Mouse (Mus musculus): ENCODE results near the gene Mettl21a. TPM values are rescaled to one million over a fixed set of nuclear protein-coding genes. Genes with fewer than 3 reads are reported as not detected.
"Not testable (repeated sequence)": the region's sequence is repeated elsewhere in the genome, so short reads cannot be mapped to it uniquely, and the experiment has no call there.

Mettl21a gene
- 10 to 100 TPM; 13.1 to 14.4 TPM for total RNA-seq (2021)
- long read RNA-seq, experiment 1, transcript Mettl21a-202 (4 exons, 2,030 nt) = major isoform, 8 of 10 reads
- long read RNA-seq, experiment 1, partial matches to known transcripts = 0 of 10 reads
- long read RNA-seq, experiment 1, other reads (novel, unspliced or antisense) = 1 of 10 reads
- long read RNA-seq, experiment 2, transcript Mettl21a-202 (4 exons, 2,030 nt) = major isoform, 7 of 10 reads
- long read RNA-seq, experiment 2, partial matches to known transcripts = 0 of 10 reads
- long read RNA-seq, experiment 2, other reads (novel, unspliced or antisense) = 2 of 10 reads

GRCm38 (mm10) chr1:64616881-64617714 is at the start of gene Mettl21a:
TSS of gene Mettl21a (minus strand) at chr1:64617242.
- Histone ChIP-seq H3K4me3 (peak within 1 kb of the TSS; percentile 96), H3K27ac (peak within 1 kb of the TSS; percentile 99)
- intact Hi-C loops (cut with DNase I) = loop anchor here (1.0 to 5.0 kb wide), 7 partner anchors 75 to 955 kb away; no protein-coding TSS in a partner anchor
- peak; percentile 91 to 92 for DNase-seq (ENCODE audit: extremely low spot score in 1 of 2, low spot score in 2 of 2)
- no peak for TF ChIP-seq CTCF (IDR thresholded peaks at IDR 0.05)

GRCm38 (mm10) chr1:64658876-64659275 is 41.8 kb upstream of the Mettl21a start:
- DNase-seq (ENCODE audit: extremely low spot score in 1 of 2, low spot score in 2 of 2) = no peak
- no peak overlapping the region for H3K4me3 ChIP-seq
- H3K27ac ChIP-seq = no peak overlapping the region
- TF ChIP-seq CTCF (IDR thresholded peaks at IDR 0.05) = no peak
- intact Hi-C loops (cut with DNase I) = no loop called here

- H3K27ac ChIP-seq = no peak overlapping the region
- intact Hi-C loops (cut with DNase I) = no loop called here
- no peak for TF ChIP-seq CTCF (IDR thresholded peaks at IDR 0.05)
- H3K4me3 ChIP-seq = no peak overlapping the region
- no peak for DNase-seq (ENCODE audit: extremely low spot score in 1 of 2, low spot score in 2 of 2)
These were observed 39.5 kb upstream of the Mettl21a start for GRCm38 (mm10) chr1:64656423-64657129.

GRCm38 (mm10) chr1:64655415-64655814 is 38.4 kb upstream of the Mettl21a start:
- Histone ChIP-seq H3K4me3 (no peak overlapping the region), H3K27ac (no peak overlapping the region)
- TF ChIP-seq CTCF (IDR thresholded peaks at IDR 0.05) = no peak
- no peak for DNase-seq (ENCODE audit: extremely low spot score in 1 of 2, low spot score in 2 of 2)
- intact Hi-C loops (cut with DNase I) = no loop called here

GRCm38 (mm10) chr1:64653701-64654100 is 36.7 kb upstream of the Mettl21a start:
- no peak for TF ChIP-seq CTCF (IDR thresholded peaks at IDR 0.05)
- Histone ChIP-seq H3K27ac (no peak overlapping the region), H3K4me3 (no peak overlapping the region)
- DNase-seq (ENCODE audit: extremely low spot score in 1 of 2, low spot score in 2 of 2) = no peak
- intact Hi-C loops (cut with DNase I) = no loop called here

GRCm38 (mm10) chr1:64649362-64650124 is 32.5 kb upstream of the Mettl21a start:
- no peak overlapping the region for H3K27ac ChIP-seq
- intact Hi-C loops (cut with DNase I) = no loop called here
- no peak overlapping the region for H3K4me3 ChIP-seq
- TF ChIP-seq CTCF (IDR thresholded peaks at IDR 0.05) = no peak
- DNase-seq (ENCODE audit: extremely low spot score in 1 of 2, low spot score in 2 of 2) = no peak

- H3K27ac ChIP-seq = no peak overlapping the region
- intact Hi-C loops (cut with DNase I) = no loop called here
- DNase-seq (ENCODE audit: extremely low spot score in 1 of 2, low spot score in 2 of 2) = no peak
These were observed 27.5 kb upstream of the Mettl21a start for GRCm38 (mm10) chr1:64644513-64644912.

GRCm38 (mm10) chr1:64642541-64642940 is 25.5 kb upstream of the Mettl21a start:
- intact Hi-C loops (cut with DNase I); DNase-seq (ENCODE audit: extremely low spot score in 1 of 2, low spot score in 2 of 2); H3K27ac ChIP-seq; H3K4me3 ChIP-seq: not testable (repeated sequence)

More at GRCm38 (mm10) chr1:64644513-64644912, 27.5 kb upstream of the Mettl21a start:
- no peak overlapping the region for H3K4me3 ChIP-seq
- TF ChIP-seq CTCF (IDR thresholded peaks at IDR 0.05) = no peak

GRCm38 (mm10) chr1:64641069-64641468 is 24.0 kb upstream of the Mettl21a start:
- intact Hi-C loops (cut with DNase I) = no loop called here
- no peak for DNase-seq (ENCODE audit: extremely low spot score in 1 of 2, low spot score in 2 of 2)
- TF ChIP-seq CTCF (IDR thresholded peaks at IDR 0.05) = no peak
- Histone ChIP-seq H3K4me3 (no peak overlapping the region), H3K27ac (no peak overlapping the region)

GRCm38 (mm10) chr1:64639279-64639678 is 22.2 kb upstream of the Mettl21a start:
- TF ChIP-seq CTCF (IDR thresholded peaks at IDR 0.05) = no peak
- Histone ChIP-seq H3K27ac (no peak overlapping the region), H3K4me3 (no peak overlapping the region)
- intact Hi-C loops (cut with DNase I) = no loop called here
- no peak for DNase-seq (ENCODE audit: extremely low spot score in 1 of 2, low spot score in 2 of 2)

- DNase-seq (ENCODE audit: extremely low spot score in 1 of 2, low spot score in 2 of 2) = no peak
- no peak for TF ChIP-seq CTCF (IDR thresholded peaks at IDR 0.05)
These were observed 18.6 kb upstream of the Mettl21a start for GRCm38 (mm10) chr1:64635624-64636023.

More at GRCm38 (mm10) chr1:64635624-64636023, 18.6 kb upstream of the Mettl21a start:
- Histone ChIP-seq H3K4me3 (no peak overlapping the region), H3K27ac (no peak overlapping the region)
- intact Hi-C loops (cut with DNase I) = no loop called here
